ENCODE assay signal across 11 mouse cellular contexts in genomic region chr11:78324000-78324785, GRCm38 (mm10). TPM values are rescaled to one million over a fixed set of nuclear protein-coding genes. Genes with fewer than 3 reads are reported as not detected.
DNase-seq lines count a peak whose midpoint lies in the region; ATAC-seq and TF ChIP-seq lines count a peak whose summit lies in the region.
"Had no signal": no experiment of that assay in that cellular context is flagged by ENCODE, and none has a peak within 500 bp of the region (broad histone marks: within the 10 kb centered on the region; RNA-seq: fewer than 3 reads in every experiment).

No protein-coding gene starts in this region.

- H3K36me3 ChIP-seq in forebrain, embryonic 12.5 days (replicated peaks): peaks cover 44% of the 10 kb centered on the region
- H3K36me3 ChIP-seq in forebrain, embryonic 10.5 days (replicated peaks): peaks cover 71% of the 10 kb centered on the region
- H3K36me3 ChIP-seq in forebrain, postnatal 0 days (ENCODE audit: insufficient read depth): no peaks in the 10 kb centered on the region

- WGBS in forebrain, embryonic 12.5 days: 88% methylated on average over 15 of the region's 15 CpGs
- WGBS in forebrain, embryonic 10.5 days: 93% methylated on average over 15 of the region's 15 CpGs
- 53% methylated on average over 15 of the region's 15 CpGs for WGBS in forebrain, postnatal 0 days

- no peak overlapping the region for H3K4me3 ChIP-seq in forebrain, embryonic 12.5 days (replicated peaks)
- no peak overlapping the region for H3K4me3 ChIP-seq in forebrain, embryonic 10.5 days
- H3K4me3 ChIP-seq in forebrain, postnatal 0 days (ENCODE audit: low read depth, low read length): no peak overlapping the region
- H3K4me3 ChIP-seq: midbrain, embryonic 12.5 days had no signal

- no peak for TF ChIP-seq POLR2A in brain, embryonic 14.5 days (IDR thresholded peaks at IDR 0.05; ENCODE audit: borderline replicate concordance, extremely low read depth, insufficient read depth, insufficient read length, poor library complexity, severe bottlenecking)

- peak overlapping the region; percentile 74; the same call in 1 of the 2 replicates for H3K27ac ChIP-seq in forebrain, embryonic 12.5 days
- no peak overlapping the region for H3K27ac ChIP-seq in forebrain, embryonic 10.5 days
- H3K27ac ChIP-seq in forebrain, postnatal 0 days (ENCODE audit: low read depth, low read length): peak overlapping the region; percentile 60
- H3K27ac ChIP-seq: midbrain, embryonic 12.5 days had no signal

- H3K4me1 ChIP-seq in forebrain, embryonic 12.5 days: peaks cover 20% of the 10 kb centered on the region
- peaks cover 27% of the 10 kb centered on the region for H3K4me1 ChIP-seq in forebrain, embryonic 10.5 days
- H3K4me1 ChIP-seq in forebrain, postnatal 0 days (ENCODE audit: insufficient read depth): no peaks in the 10 kb centered on the region

- TF ChIP-seq CTCF in brain, embryonic 14.5 days (IDR thresholded peaks at IDR 0.05; ENCODE audit: borderline replicate concordance, extremely low read depth, insufficient read depth, insufficient read length): no peak
- no peak for TF ChIP-seq CTCF in forebrain, postnatal 0 days (IDR thresholded peaks at IDR 0.05; ENCODE audit: low read depth)

- no peak for ATAC-seq in forebrain, embryonic 12.5 days (ENCODE audit: low FRiP score)
- no peak for ATAC-seq in forebrain, postnatal 0 days

- peak overlapping the region; percentile 39 for H3K4me2 ChIP-seq in forebrain, embryonic 12.5 days
- H3K4me2 ChIP-seq in forebrain, postnatal 0 days (ENCODE audit: low read depth): peak overlapping the region; percentile 37
- H3K4me2 ChIP-seq: midbrain, embryonic 12.5 days had no signal

- DNase-seq in forebrain, embryonic 10.5 days (ENCODE audit: extremely low spot score, low spot score): no peak
- DNase-seq in left cerebral cortex, postnatal 10 days (ENCODE audit: extremely low spot score in 1 of 2, low spot score in 2 of 2): peak; percentile 56 to 67
- DNase-seq in left cerebral cortex, adult 11 months (ENCODE audit: low spot score): no peak
- DNase-seq in brain, embryonic 14.5 days (ENCODE audit: low read depth): peak; percentile 91
- peak; percentile 47 for DNase-seq in forebrain, postnatal 0 days
- DNase-seq in urinary bladder, adult 2 months (ENCODE audit: low spot score): no peak
- DNase-seq in gastrocnemius, postnatal 36 days: no peak
- DNase-seq: gastrocnemius, postnatal 14 days; lung, adult 18-20 months had no signal

- intact Hi-C loops in left cerebral cortex, postnatal 10 days (cut with DNase I): no loop called here
- intact Hi-C loops in gastrocnemius, postnatal 36 days (cut with DNase I): loop anchor here (2.0 kb wide), 1 partner anchor 21 kb away; no protein-coding TSS in a partner anchor

- no peaks in the 10 kb centered on the region for H3K27me3 ChIP-seq in forebrain, embryonic 12.5 days
- no peaks in the 10 kb centered on the region for H3K27me3 ChIP-seq in forebrain, embryonic 10.5 days (ENCODE audit: poor library complexity, severe bottlenecking)
- no peaks in the 10 kb centered on the region for H3K27me3 ChIP-seq in forebrain, postnatal 0 days (ENCODE audit: insufficient read depth, low read length)
- H3K27me3 ChIP-seq: midbrain, embryonic 12.5 days had no signal

- no peak overlapping the region for H3K9ac ChIP-seq in forebrain, embryonic 12.5 days
- H3K9ac ChIP-seq in forebrain, postnatal 0 days: no peak overlapping the region
- H3K9ac ChIP-seq: midbrain, embryonic 12.5 days had no signal

- H3K9me3 ChIP-seq in forebrain, embryonic 12.5 days: no peaks in the 10 kb centered on the region
- no peaks in the 10 kb centered on the region for H3K9me3 ChIP-seq in forebrain, embryonic 10.5 days
- no peaks in the 10 kb centered on the region for H3K9me3 ChIP-seq in forebrain, postnatal 0 days (ENCODE audit: low read length)
- H3K9me3 ChIP-seq: midbrain, embryonic 12.5 days had no signal

RNA-seq across cellular contexts. Expression of gene Aldoc, which starts 1.4 kb away (rescaled TPM):
- polyA plus RNA-seq in forebrain, embryonic 12.5 days (2016; fragmentation: Nextera tagmentation; extraction: Ambion mirVana): 26.9 and 31.6 TPM in 2 replicates
- 2.7 and 3.3 TPM in 2 replicates for polyA plus RNA-seq in forebrain, embryonic 10.5 days (2016; fragmentation: Nextera tagmentation; extraction: Ambion mirVana)
- 100 to 1,000 TPM; 291 to 324 TPM for total RNA-seq in left cerebral cortex, postnatal 10 days (2021)
- 126 and 134 TPM in 2 replicates for polyA plus RNA-seq in brain, embryonic 14.5 days (2012; rRNA removed)
- 187 and 207 TPM in 2 replicates for total RNA-seq in forebrain, postnatal 0 days (2014; rRNA removed)
- 182 and 219 TPM in 2 replicates for polyA plus RNA-seq in forebrain, postnatal 0 days (2015; fragmentation: Nextera tagmentation; extraction: Ambion mirVana)
- 3.3 and 4.1 TPM in 2 replicates for polyA plus RNA-seq in urinary bladder, adult 2 months (2012; rRNA removed)
- total RNA-seq in gastrocnemius, postnatal 36 days (2021): 1 to 10 TPM; 1.3 to 1.9 TPM

RNA-seq across cellular contexts. Expression of gene Pigs, which starts 4.0 kb away (rescaled TPM):
- polyA plus RNA-seq in forebrain, embryonic 12.5 days (2016; fragmentation: Nextera tagmentation; extraction: Ambion mirVana): 58.8 and 62.5 TPM in 2 replicates
- polyA plus RNA-seq in forebrain, embryonic 10.5 days (2016; fragmentation: Nextera tagmentation; extraction: Ambion mirVana): 76.3 and 77.5 TPM in 2 replicates
- total RNA-seq in left cerebral cortex, postnatal 10 days (2021): 10 to 100 TPM; 72.3 to 76.6 TPM
- polyA plus RNA-seq in brain, embryonic 14.5 days (2012; rRNA removed): 75.3 and 81.7 TPM in 2 replicates
- total RNA-seq in forebrain, postnatal 0 days (2014; rRNA removed): 33.0 and 43.1 TPM in 2 replicates
- 63.7 and 76.8 TPM in 2 replicates for polyA plus RNA-seq in forebrain, postnatal 0 days (2015; fragmentation: Nextera tagmentation; extraction: Ambion mirVana)
- 44.2 and 44.9 TPM in 2 replicates for polyA plus RNA-seq in urinary bladder, adult 2 months (2012; rRNA removed)
- 10 to 100 TPM; 20.1 to 21.3 TPM for total RNA-seq in gastrocnemius, postnatal 36 days (2021)

RNA-seq across cellular contexts. Expression of gene Unc119, which starts 19.1 kb away (rescaled TPM):
- 75.6 and 76.5 TPM in 2 replicates for polyA plus RNA-seq in forebrain, embryonic 12.5 days (2016; fragmentation: Nextera tagmentation; extraction: Ambion mirVana)
- 60.2 and 62.8 TPM in 2 replicates for polyA plus RNA-seq in forebrain, embryonic 10.5 days (2016; fragmentation: Nextera tagmentation; extraction: Ambion mirVana)
- total RNA-seq in left cerebral cortex, postnatal 10 days (2021): 10 to 100 TPM; 34.6 to 35.8 TPM
- 137 and 174 TPM in 2 replicates for polyA plus RNA-seq in brain, embryonic 14.5 days (2012; rRNA removed)
- total RNA-seq in forebrain, postnatal 0 days (2014; rRNA removed): 86.5 and 99.7 TPM in 2 replicates
- 72.2 and 72.5 TPM in 2 replicates for polyA plus RNA-seq in forebrain, postnatal 0 days (2015; fragmentation: Nextera tagmentation; extraction: Ambion mirVana)
- 91.5 and 94.3 TPM in 2 replicates for polyA plus RNA-seq in urinary bladder, adult 2 months (2012; rRNA removed)
- 10 to 100 TPM; 10.1 to 16.2 TPM for total RNA-seq in gastrocnemius, postnatal 36 days (2021)

RNA-seq across cellular contexts. Expression of gene Spag5, which starts 22.9 kb away (rescaled TPM):
- polyA plus RNA-seq in forebrain, embryonic 12.5 days (2016; fragmentation: Nextera tagmentation; extraction: Ambion mirVana): 63.0 and 64.7 TPM in 2 replicates
- 74.9 and 76.6 TPM in 2 replicates for polyA plus RNA-seq in forebrain, embryonic 10.5 days (2016; fragmentation: Nextera tagmentation; extraction: Ambion mirVana)
- 1 to 10 TPM; 3.1 to 3.9 TPM for total RNA-seq in left cerebral cortex, postnatal 10 days (2021)
- polyA plus RNA-seq in brain, embryonic 14.5 days (2012; rRNA removed): 22.0 and 42.0 TPM in 2 replicates
- 5.7 and 6.5 TPM in 2 replicates for total RNA-seq in forebrain, postnatal 0 days (2014; rRNA removed)
- polyA plus RNA-seq in forebrain, postnatal 0 days (2015; fragmentation: Nextera tagmentation; extraction: Ambion mirVana): 3.5 and 4.8 TPM in 2 replicates
- polyA plus RNA-seq in urinary bladder, adult 2 months (2012; rRNA removed): 1.4 and 1.7 TPM in 2 replicates
- total RNA-seq in gastrocnemius, postnatal 36 days (2021): 1 to 10 TPM; 2.4 to 4.1 TPM

RNA-seq across cellular contexts. Expression of gene BC030499, which starts 33.6 kb away (rescaled TPM):
- polyA plus RNA-seq in forebrain, embryonic 12.5 days (2016; fragmentation: Nextera tagmentation; extraction: Ambion mirVana): 0.41 and 0.52 TPM in 2 replicates
- 0.26 and 0.52 TPM in 2 replicates for polyA plus RNA-seq in forebrain, embryonic 10.5 days (2016; fragmentation: Nextera tagmentation; extraction: Ambion mirVana)
- 1 to 10 TPM; 1.6 TPM for total RNA-seq in left cerebral cortex, postnatal 10 days (2021)
- polyA plus RNA-seq in brain, embryonic 14.5 days (2012; rRNA removed): 0.49 and 0.72 TPM in 2 replicates
- total RNA-seq in forebrain, postnatal 0 days (2014; rRNA removed): 0.38 and 0.62 TPM in 2 replicates
- polyA plus RNA-seq in forebrain, postnatal 0 days (2015; fragmentation: Nextera tagmentation; extraction: Ambion mirVana): not detected in 2 replicates
- polyA plus RNA-seq in urinary bladder, adult 2 months (2012; rRNA removed): 0.28 and 0.55 TPM in 2 replicates
- total RNA-seq in gastrocnemius, postnatal 36 days (2021): under 1 TPM; 0.42 to 0.84 TPM

Comparison
In these comparisons a context has a peak if more than half of its experiments do, and no peak if none do; other contexts are left out.
1. DNase-seq: peak in left cerebral cortex, postnatal 10 days (2 of 2), brain, embryonic 14.5 days (single experiment) and forebrain, postnatal 0 days (single experiment); none in forebrain, embryonic 10.5 days (single experiment), left cerebral cortex, adult 11 months (single experiment), urinary bladder, adult 2 months (single experiment) and gastrocnemius, postnatal 36 days (0 of 2).